Mouse (Mus musculus) bone marrow, adult 2 months (tissue): Measurements from ENCODE around the gene Klhl22.

Experiments used
- CTCF ChIP-seq: fragments of 200-500 bp; IDR thresholded peaks from 2 replicates; pipeline ENCODE4 v1.5.1; 2011; ENCODE audit warnings: low read length, control low read depth; ENCODE audit not compliant: control insufficient read depth, insufficient read depth
- POLR2A ChIP-seq: fragments of 200-500 bp; IDR thresholded peaks from 2 replicates; pipeline ENCODE4 v1.6.1; 2011; ENCODE audit warnings: low read depth, mild to moderate bottlenecking, control low read depth, low read length, borderline replicate concordance; ENCODE audit not compliant: control insufficient read depth

- no peak for TF ChIP-seq POLR2A
- TF ChIP-seq CTCF: peak; percentile 65
Measured at GRCm38 (mm10) chr16:17760657-17761056, 1.2 kb downstream of the Klhl22 start.
